ENCODE assay signal across 13 mouse cellular contexts in genomic region chr5:67826278-67826677, GRCm38 (mm10).
"Had no signal": no experiment of that assay in that cellular context is flagged by ENCODE, and none has a peak within 500 bp of the region (broad histone marks: within the 10 kb centered on the region; RNA-seq: fewer than 3 reads in every experiment).

No protein-coding gene starts in this region.

- H3K27me3 ChIP-seq: liver, embryonic 13.5 days; megakaryocyte, embryonic 14.5 days; midbrain, embryonic 13.5 days had no signal

- H3K4me1 ChIP-seq: midbrain, embryonic 13.5 days had no signal

- H3K4me3 ChIP-seq: left cerebral cortex, adult 2 months; liver, embryonic 13.5 days; megakaryocyte, embryonic 14.5 days; midbrain, embryonic 10.5 days; midbrain, embryonic 13.5 days had no signal

- ATAC-seq: lung, postnatal 0 days; midbrain, embryonic 13.5 days had no signal

- H3K9ac ChIP-seq: liver, embryonic 13.5 days; lung, embryonic 14.5 days; midbrain, embryonic 13.5 days had no signal

- H3K36me3 ChIP-seq: liver, embryonic 13.5 days; midbrain, embryonic 10.5 days; midbrain, embryonic 13.5 days had no signal

- DNase-seq: kidney, adult 18-20 months; kidney, adult 9 months; kidney, postnatal 25 days; layer of hippocampus, postnatal 36 days; liver, embryonic 13.5 days; lung, embryonic 14.5 days; thymus, postnatal 25 days had no signal

- H3K27ac ChIP-seq: kidney, postnatal 0 days; left cerebral cortex, adult 2 months; liver, embryonic 13.5 days; midbrain, embryonic 10.5 days; midbrain, embryonic 13.5 days had no signal

- H3K4me2 ChIP-seq: liver, embryonic 13.5 days; lung, embryonic 14.5 days; midbrain, embryonic 13.5 days had no signal

- H3K9me3 ChIP-seq: liver, embryonic 13.5 days; megakaryocyte, embryonic 14.5 days; midbrain, embryonic 10.5 days; midbrain, embryonic 13.5 days had no signal
